Mouse (Mus musculus): Measurements from ENCODE around the gene P4ha2.

Gene P4ha2

GRCm38 (mm10) chr11:54068520-54069371 is 31.1 kb upstream of the P4ha2 start, which contains the start of gene Pdlim4:
Gene Pdlim4, minus strand, starts transcription at chr11:54069014.
- peak; percentile 32 for DNase-seq

- no peak for DNase-seq
These were observed 28.0 kb upstream of the P4ha2 start for GRCm38 (mm10) chr11:54071726-54072445.

GRCm38 (mm10) chr11:54073291-54073690 is 26.6 kb upstream of the P4ha2 start:
- no peak for DNase-seq

GRCm38 (mm10) chr11:54075353-54075752 is 24.5 kb upstream of the P4ha2 start:
- DNase-seq, result no peak

- DNase-seq, result no peak
These were observed 23.8 kb upstream of the P4ha2 start for GRCm38 (mm10) chr11:54076101-54076500.

- DNase-seq, result peak; percentile 81
These were observed 19.5 kb upstream of the P4ha2 start for GRCm38 (mm10) chr11:54080435-54080834.

- DNase-seq, result peak; percentile 59
These were observed 17.2 kb upstream of the P4ha2 start for GRCm38 (mm10) chr11:54082725-54083124.

GRCm38 (mm10) chr11:54084976-54085375 is 14.9 kb upstream of the P4ha2 start:
- no peak for DNase-seq

GRCm38 (mm10) chr11:54085816-54086215 is 14.1 kb upstream of the P4ha2 start:
- no peak for DNase-seq

- DNase-seq, result no peak
These were observed 11.5 kb upstream of the P4ha2 start for GRCm38 (mm10) chr11:54088253-54088946.

- DNase-seq, result peak; percentile 85
These were observed 11.0 kb upstream of the P4ha2 start for GRCm38 (mm10) chr11:54088947-54089317.

- DNase-seq, result no peak
These were observed 9.6 kb upstream of the P4ha2 start for GRCm38 (mm10) chr11:54090091-54090879.

GRCm38 (mm10) chr11:54091726-54092125 is 8.2 kb upstream of the P4ha2 start:
- DNase-seq, result no peak

- no peak for DNase-seq
These were observed 7.7 kb upstream of the P4ha2 start for GRCm38 (mm10) chr11:54092188-54092587.

GRCm38 (mm10) chr11:54093000-54093399 is 6.9 kb upstream of the P4ha2 start:
- DNase-seq, result peak; percentile 50

GRCm38 (mm10) chr11:54100692-54101591 is 1.0 kb downstream of the P4ha2 start:
- peak; percentile 75 for DNase-seq

- DNase-seq, result no peak
These were observed 1.8 kb downstream of the P4ha2 start for GRCm38 (mm10) chr11:54101701-54102100.

- DNase-seq, result peak; percentile 34
These were observed 3.0 kb downstream of the P4ha2 start for GRCm38 (mm10) chr11:54102706-54103449.

GRCm38 (mm10) chr11:54105011-54105410 is 5.1 kb downstream of the P4ha2 start:
- peak; percentile 54 for DNase-seq

GRCm38 (mm10) chr11:54106676-54107075 is 6.8 kb downstream of the P4ha2 start:
- DNase-seq, result no peak

- DNase-seq, result no peak
These were observed 7.3 kb downstream of the P4ha2 start for GRCm38 (mm10) chr11:54107239-54107638.
